In genomic region chr13:21159475-21159819, GRCm38 (mm10) we compare ENCODE assay signal across 9 mouse cellular contexts. TPM values are rescaled to one million over a fixed set of nuclear protein-coding genes. Genes with fewer than 3 reads are reported as not detected.
DNase-seq lines count a peak whose midpoint lies in the region; ATAC-seq and TF ChIP-seq lines count a peak whose summit lies in the region.
"Had no signal": no experiment of that assay in that cellular context is flagged by ENCODE, and none has a peak within 500 bp of the region (broad histone marks: within the 10 kb centered on the region; RNA-seq: fewer than 3 reads in every experiment).

No protein-coding gene starts in this region.

- ATAC-seq in embryonic facial prominence, embryonic 11.5 days (replicated peaks; ENCODE audit: insufficient number of reproducible peaks, low FRiP score, low TSS enrichment, low read depth) = no peak
- ATAC-seq in midbrain, embryonic 12.5 days (ENCODE audit: low FRiP score, low read depth) = peak; percentile 7; the same call in 1 of the 2 replicates

- no peak for TF ChIP-seq CTCF in gastrocnemius, adult 2 months (IDR thresholded peaks at IDR 0.05)
- TF ChIP-seq CTCF in C2C12 (IDR thresholded peaks at IDR 0.05; ENCODE audit: control insufficient read depth, insufficient read depth, insufficient read length) = no peak

- H3K27me3 ChIP-seq in C2C12 (ENCODE audit: control insufficient read depth, insufficient read depth, insufficient read length) = no peaks in the 10 kb centered on the region
- no peaks in the 10 kb centered on the region for H3K27me3 ChIP-seq in embryonic facial prominence, embryonic 11.5 days (ENCODE audit: control insufficient read depth, insufficient read depth, low read length)
- peaks cover 7% of the 10 kb centered on the region; the same call in 1 of the 2 replicates for H3K27me3 ChIP-seq in midbrain, embryonic 12.5 days

- H3K9ac ChIP-seq in embryonic facial prominence, embryonic 11.5 days (replicated peaks; ENCODE audit: low read length) = peak overlapping the region; percentile 46
- peak overlapping the region; percentile 53 for H3K9ac ChIP-seq in midbrain, embryonic 12.5 days (replicated peaks)

- H3K27ac ChIP-seq in gastrocnemius, adult 2 months = peak overlapping the region; percentile 56
- no peak overlapping the region for H3K27ac ChIP-seq in embryonic facial prominence, embryonic 11.5 days (replicated peaks; ENCODE audit: low read depth, low read length)
- H3K27ac ChIP-seq in midbrain, embryonic 12.5 days (replicated peaks) = no peak overlapping the region

- no peaks in the 10 kb centered on the region for H3K36me3 ChIP-seq in C2C12 (ENCODE audit: control insufficient read depth, insufficient read depth)
- H3K36me3 ChIP-seq in embryonic facial prominence, embryonic 11.5 days (replicated peaks; ENCODE audit: control insufficient read depth, insufficient read depth, low read depth, low read length) = no peaks in the 10 kb centered on the region
- H3K36me3 ChIP-seq in midbrain, embryonic 12.5 days = no peaks in the 10 kb centered on the region

- 0% methylated on average over 15 of the region's 15 CpGs for WGBS in embryonic facial prominence, embryonic 11.5 days
- WGBS in midbrain, embryonic 12.5 days = under 1% methylated on average over 15 of the region's 15 CpGs

- H3K79me3 ChIP-seq in C2C12 (ENCODE audit: low read depth) = no peaks in the 10 kb centered on the region

- peak overlapping the region; percentile 69 for H3ac ChIP-seq in C2C12 (ENCODE audit: control insufficient read depth, insufficient read length, low read depth)

- intact Hi-C loops in gastrocnemius, adult 2 months (cut with DNase I) = loop anchor here (2.0 to 5.0 kb wide), 2 partner anchors 115 to 847 kb away; no protein-coding TSS in a partner anchor

- H3K79me2 ChIP-seq in C2C12 (ENCODE audit: control insufficient read depth, insufficient read depth) = no peaks in the 10 kb centered on the region

- no peaks in the 10 kb centered on the region for H3K9me3 ChIP-seq in embryonic facial prominence, embryonic 11.5 days (replicated peaks; ENCODE audit: control insufficient read depth, low read length)
- no peaks in the 10 kb centered on the region for H3K9me3 ChIP-seq in midbrain, embryonic 12.5 days

- peak overlapping the region; percentile 78 for H3K4me3 ChIP-seq in gastrocnemius, adult 2 months
- H3K4me3 ChIP-seq in C2C12 (ENCODE audit: insufficient read depth, poor library complexity, severe bottlenecking) = peak overlapping the region; percentile 48
- peak overlapping the region; percentile 41 for H3K4me3 ChIP-seq in embryonic facial prominence, embryonic 11.5 days (ENCODE audit: low read depth, low read length)
- peak overlapping the region; percentile 60 for H3K4me3 ChIP-seq in midbrain, embryonic 12.5 days

- H3K4me1 ChIP-seq in embryonic facial prominence, embryonic 11.5 days (ENCODE audit: control insufficient read depth, insufficient read depth, low read length) = no peaks in the 10 kb centered on the region
- H3K4me1 ChIP-seq in midbrain, embryonic 12.5 days = peaks cover 11% of the 10 kb centered on the region; the same call in 1 of the 2 replicates

- peak overlapping the region; percentile 41 for H3K4me2 ChIP-seq in embryonic facial prominence, embryonic 11.5 days (ENCODE audit: low read depth, low read length)
- H3K4me2 ChIP-seq in midbrain, embryonic 12.5 days (replicated peaks) = peak overlapping the region; percentile 83

- DNase-seq in gastrocnemius, adult 2 months = peak; percentile 23
- DNase-seq in gastrocnemius, postnatal 10 days = no peak
- DNase-seq in embryonic facial prominence, embryonic 11.5 days (ENCODE audit: low spot score) = peak; percentile 35
- DNase-seq in induced T-regulatory cell, adult 2 months (ENCODE audit: low read depth) = peak; percentile 60
- DNase-seq in ovary, postnatal 10 days (ENCODE audit: low spot score) = no peak
- DNase-seq in left cerebral cortex, adult 9 months (ENCODE audit: low spot score in 2 of 2) = no peak

TF ChIP-seq in C2C12, 6 proteins besides CTCF, POLR2A, EP300 and RAD21:
- TF ChIP-seq FOSL1 (IDR thresholded peaks at IDR 0.05; ENCODE audit: insufficient read depth, low read length, poor library complexity, severe bottlenecking) (no peak), MAX (IDR thresholded peaks at IDR 0.05) (no peak)

RNA-seq across cellular contexts. Expression of gene Olfr1368, which starts 13.8 kb away (rescaled TPM):
- not detected for total RNA-seq in gastrocnemius, adult 2 months (2021)
- not detected for total RNA-seq in gastrocnemius, postnatal 10 days (2021)
- polyA plus RNA-seq in C2C12 (2012; fragmentation: generic; extraction: Trizol) = not detected
- not detected in 2 replicates for polyA plus RNA-seq in embryonic facial prominence, embryonic 11.5 days (2014; fragmentation: Nextera tagmentation; extraction: Ambion mirVana)
- not detected in 2 replicates for polyA plus RNA-seq in midbrain, embryonic 12.5 days (2016; fragmentation: Nextera tagmentation; extraction: Ambion mirVana)
- total RNA-seq: layer of hippocampus, adult 18-20 months had no signal

RNA-seq across cellular contexts. Expression of gene Trim27, which starts 19.8 kb away (rescaled TPM):
- total RNA-seq in gastrocnemius, adult 2 months (2021) = 10 to 100 TPM; 23.8 to 26.4 TPM
- 10 to 100 TPM; 27.9 to 36.8 TPM for total RNA-seq in gastrocnemius, postnatal 10 days (2021)
- 105 TPM for polyA plus RNA-seq in C2C12 (2012; fragmentation: generic; extraction: Trizol)
- polyA plus RNA-seq in embryonic facial prominence, embryonic 11.5 days (2014; fragmentation: Nextera tagmentation; extraction: Ambion mirVana) = 148 and 160 TPM in 2 replicates
- polyA plus RNA-seq in midbrain, embryonic 12.5 days (2016; fragmentation: Nextera tagmentation; extraction: Ambion mirVana) = 132 and 140 TPM in 2 replicates

RNA-seq across cellular contexts. Expression of gene Olfr263, which starts 30.0 kb away (rescaled TPM):
- not detected for total RNA-seq in gastrocnemius, adult 2 months (2021)
- total RNA-seq in gastrocnemius, postnatal 10 days (2021) = not detected
- not detected for polyA plus RNA-seq in C2C12 (2012; fragmentation: generic; extraction: Trizol)
- polyA plus RNA-seq in embryonic facial prominence, embryonic 11.5 days (2014; fragmentation: Nextera tagmentation; extraction: Ambion mirVana) = not detected in 2 replicates
- polyA plus RNA-seq in midbrain, embryonic 12.5 days (2016; fragmentation: Nextera tagmentation; extraction: Ambion mirVana) = not detected in 2 replicates
- total RNA-seq: layer of hippocampus, adult 18-20 months had no signal

RNA-seq across cellular contexts. Expression of gene Olfr1369-ps1, which starts 48.2 kb away (rescaled TPM):
- total RNA-seq in gastrocnemius, adult 2 months (2021) = not detected
- not detected for total RNA-seq in gastrocnemius, postnatal 10 days (2021)
- not detected for polyA plus RNA-seq in C2C12 (2012; fragmentation: generic; extraction: Trizol)
- not detected in 2 replicates for polyA plus RNA-seq in embryonic facial prominence, embryonic 11.5 days (2014; fragmentation: Nextera tagmentation; extraction: Ambion mirVana)
- polyA plus RNA-seq in midbrain, embryonic 12.5 days (2016; fragmentation: Nextera tagmentation; extraction: Ambion mirVana) = 0.06 and 0.07 TPM in 2 replicates
- total RNA-seq: layer of hippocampus, adult 18-20 months had no signal

Comparison
In these comparisons a context has a peak if more than half of its experiments do, and no peak if none do; other contexts are left out.
1. DNase-seq: peak in gastrocnemius, adult 2 months (single experiment), embryonic facial prominence, embryonic 11.5 days (single experiment) and induced T-regulatory cell, adult 2 months (single experiment); none in gastrocnemius, postnatal 10 days (single experiment), ovary, postnatal 10 days (single experiment) and left cerebral cortex, adult 9 months (0 of 2).
2. Peak in every context shown above with its lines, with median percentiles within 50 percentile points of each other: H3K4me3 ChIP-seq.